Mouse (Mus musculus) WW6 (cell line): ENCODE measurements at regions not wholly inside any gene's neighbourhood (a gene's known extent, or its start where the extent isn't known, plus 50 kb on each side); places are given as distances from the start of the nearest gene placed in this dataset.

Experiments
- DNase-seq: peaks from one replicate; pipeline ENCODE4 v3.0.0-alpha.2; 2013; ENCODE audit warnings: low read depth, low spot score

DNA sequence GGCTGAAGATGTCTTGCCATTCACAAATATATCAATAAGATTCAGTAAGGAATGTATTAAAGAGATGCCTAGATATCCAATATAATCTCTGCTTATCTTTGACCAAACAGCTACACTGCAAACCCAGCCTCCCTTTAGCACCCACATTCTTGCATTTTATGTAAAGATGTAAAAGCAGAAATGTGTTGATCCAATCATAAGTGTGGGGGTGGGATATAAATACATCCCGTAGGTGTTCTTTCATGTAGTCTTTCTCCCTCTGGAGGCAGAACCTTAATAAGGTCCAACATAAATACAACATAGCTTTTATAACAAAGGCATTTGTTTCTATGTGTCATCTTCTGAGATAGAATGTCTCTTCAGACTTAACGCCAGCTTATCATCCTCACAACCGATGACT, 637.1 kb upstream of the Flrt2 start:
- DNase-seq: no peak

DNA sequence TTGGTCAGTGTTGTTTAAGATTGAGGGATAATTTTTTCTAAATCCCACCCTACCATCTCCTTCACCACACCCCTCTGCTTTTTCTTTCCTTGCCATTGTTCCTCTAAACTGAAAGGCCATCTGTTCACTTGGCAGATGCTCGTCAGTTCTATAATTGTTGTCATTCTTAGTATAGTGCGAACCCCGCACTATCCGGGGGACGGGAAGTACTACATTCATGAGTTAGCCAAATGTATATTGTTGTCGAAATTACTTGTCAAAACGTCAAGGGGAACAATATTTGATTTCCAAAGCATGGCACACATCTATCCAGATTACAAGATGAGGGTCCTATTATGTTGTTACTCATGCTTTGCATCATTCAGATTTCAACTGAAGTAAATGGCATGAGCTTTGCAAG, 635.1 kb upstream of the Flrt2 start:
- DNase-seq: no peak

DNA sequence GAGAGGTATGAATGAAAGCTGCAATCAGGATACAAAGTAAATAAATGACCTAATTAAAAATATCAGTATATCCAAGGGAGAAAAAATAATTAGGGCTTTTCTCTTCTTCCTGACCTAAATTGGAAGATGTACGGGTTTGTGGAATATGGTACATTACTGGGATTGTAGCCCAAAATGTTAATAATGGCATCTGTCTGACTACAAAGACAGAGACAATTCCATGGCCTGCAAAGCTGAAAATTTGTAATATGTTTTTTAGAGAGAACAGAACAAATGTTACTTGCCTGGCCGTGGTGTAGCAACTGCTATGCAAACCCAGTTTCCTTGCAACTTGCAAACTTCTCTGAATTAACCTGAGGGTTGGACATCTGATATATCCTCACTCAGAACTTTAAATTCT, 632.6 kb upstream of the Flrt2 start:
- no peak for DNase-seq

DNA sequence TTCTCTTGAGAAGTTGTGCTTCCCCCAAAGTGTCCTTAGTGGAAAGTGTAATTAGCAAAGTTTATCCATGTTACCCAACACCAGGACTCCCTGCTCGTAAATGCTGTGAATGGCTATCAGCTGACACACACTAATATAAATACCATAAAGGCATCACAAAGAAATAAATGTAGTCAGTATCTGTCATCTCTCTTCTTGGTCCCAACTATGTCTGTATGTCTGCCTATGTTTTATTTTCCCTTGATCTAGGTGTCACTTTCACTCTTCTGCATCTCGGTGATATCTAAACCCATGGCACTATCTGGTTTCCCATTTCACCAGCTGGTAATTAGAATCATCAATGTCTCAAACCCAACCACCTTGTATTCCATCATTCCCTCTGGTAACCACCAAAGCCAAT, 619.7 kb upstream of the Flrt2 start:
- DNase-seq: no peak

DNA sequence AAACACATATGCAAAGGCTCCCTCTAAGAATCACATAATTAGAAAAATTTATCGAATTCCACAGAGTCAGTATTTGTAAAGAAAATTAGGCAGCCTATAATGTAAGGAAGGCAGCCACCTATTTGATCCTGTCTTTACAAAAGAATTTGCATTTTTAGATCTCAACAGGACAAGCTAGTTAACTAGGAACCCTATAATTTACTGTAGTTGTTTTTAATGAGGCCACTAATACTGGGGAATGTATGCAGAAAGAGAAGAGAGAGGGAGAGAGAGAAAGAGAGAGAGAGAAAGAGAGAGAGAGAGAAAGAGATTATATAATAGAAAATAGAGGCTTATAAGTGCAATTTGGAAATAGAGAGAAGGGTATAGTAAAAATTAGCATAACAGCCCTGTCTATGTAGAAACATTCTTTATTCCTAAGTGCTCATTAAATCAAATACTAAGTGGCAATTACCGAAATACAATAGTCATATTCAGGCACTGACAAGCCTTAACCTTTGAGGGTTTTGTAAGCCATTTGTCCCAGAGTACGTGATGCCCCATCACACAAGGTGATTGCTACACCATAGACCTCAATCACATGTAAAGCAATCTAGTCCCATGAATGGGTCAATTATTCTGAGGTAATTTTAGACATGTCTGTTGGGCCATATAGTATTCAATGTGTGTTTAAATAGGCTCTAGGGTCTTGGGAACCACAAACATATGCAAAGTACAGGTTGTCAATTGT, 572.6 kb upstream of the Flrt2 start:
- DNase-seq: no peak

DNA sequence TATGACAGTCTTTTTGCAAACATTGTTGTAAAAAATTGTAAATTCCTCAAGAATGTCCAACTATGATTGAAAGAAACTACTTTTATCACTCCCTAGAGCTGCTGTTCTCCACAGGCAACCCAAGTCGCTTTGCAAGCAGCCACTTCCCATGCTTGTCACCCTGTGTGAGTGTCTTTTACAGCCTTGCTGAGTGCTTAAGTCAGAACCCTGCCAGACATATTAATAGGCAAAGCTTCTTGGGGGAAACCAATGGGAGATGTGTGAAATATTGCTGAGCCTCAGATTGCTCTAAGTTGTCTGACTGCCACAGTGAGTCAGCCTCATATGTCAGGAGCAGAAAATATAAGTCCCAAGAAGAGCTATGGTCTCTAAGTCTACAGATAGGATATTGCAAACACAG, 559.2 kb upstream of the Flrt2 start:
- DNase-seq: no peak

DNA sequence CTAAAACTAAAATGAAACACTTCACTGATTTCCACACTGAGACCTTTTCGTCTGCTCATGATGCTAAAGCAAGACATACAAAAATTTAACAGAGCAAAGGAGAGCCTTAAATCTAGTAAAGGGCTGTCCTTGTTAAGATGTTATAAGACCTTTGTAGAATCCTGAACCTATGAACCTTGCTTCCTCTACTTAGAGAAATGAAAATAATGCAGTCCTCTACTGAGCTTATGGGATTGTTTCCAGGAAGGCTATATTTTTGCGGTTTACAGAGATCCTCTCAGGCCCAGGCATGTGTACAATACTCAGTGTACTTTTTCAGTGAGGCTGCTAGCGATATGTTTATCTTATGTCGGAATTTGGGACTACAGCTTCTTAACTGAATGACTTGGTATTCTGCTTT, 558.5 kb upstream of the Flrt2 start:
- no peak for DNase-seq

DNA sequence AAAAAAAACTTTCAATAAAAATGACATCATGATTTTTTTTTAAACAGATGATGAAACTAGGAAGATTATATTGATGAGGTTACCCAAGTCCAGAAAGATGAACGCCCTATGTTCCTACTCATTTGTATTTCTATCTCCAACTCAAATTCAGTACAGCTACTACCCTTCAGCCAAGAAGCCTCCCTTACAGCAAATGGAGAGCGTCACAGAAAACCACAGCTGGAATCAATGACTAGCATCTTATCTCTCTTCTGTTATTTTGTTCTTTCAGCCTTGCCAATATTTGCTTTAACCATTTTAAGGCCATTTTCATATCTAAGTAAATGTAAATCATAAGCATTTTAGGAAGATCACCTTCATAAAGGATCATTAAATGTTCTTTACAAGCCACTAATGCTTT, 553.9 kb upstream of the Flrt2 start:
- no peak for DNase-seq

DNA sequence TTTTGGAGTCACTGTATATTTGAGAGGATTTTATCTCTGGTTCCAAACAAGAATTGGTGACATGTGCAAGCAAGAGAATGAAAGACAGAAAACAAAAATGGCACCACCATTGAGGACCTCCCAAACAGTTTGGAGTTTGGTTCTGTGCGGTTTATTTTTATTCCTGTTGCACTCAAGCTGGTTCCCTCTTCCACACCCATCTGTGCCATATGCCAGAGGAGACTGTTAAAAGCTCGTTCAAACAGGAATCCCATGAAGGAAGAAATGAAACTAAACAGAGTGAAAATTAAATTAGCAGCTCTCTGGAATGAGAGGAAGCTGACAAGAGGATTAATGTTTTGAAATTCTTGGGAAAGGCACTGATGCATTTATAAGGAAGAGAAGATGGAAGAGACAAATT, 521.0 kb upstream of the Flrt2 start:
- no peak for DNase-seq

DNA sequence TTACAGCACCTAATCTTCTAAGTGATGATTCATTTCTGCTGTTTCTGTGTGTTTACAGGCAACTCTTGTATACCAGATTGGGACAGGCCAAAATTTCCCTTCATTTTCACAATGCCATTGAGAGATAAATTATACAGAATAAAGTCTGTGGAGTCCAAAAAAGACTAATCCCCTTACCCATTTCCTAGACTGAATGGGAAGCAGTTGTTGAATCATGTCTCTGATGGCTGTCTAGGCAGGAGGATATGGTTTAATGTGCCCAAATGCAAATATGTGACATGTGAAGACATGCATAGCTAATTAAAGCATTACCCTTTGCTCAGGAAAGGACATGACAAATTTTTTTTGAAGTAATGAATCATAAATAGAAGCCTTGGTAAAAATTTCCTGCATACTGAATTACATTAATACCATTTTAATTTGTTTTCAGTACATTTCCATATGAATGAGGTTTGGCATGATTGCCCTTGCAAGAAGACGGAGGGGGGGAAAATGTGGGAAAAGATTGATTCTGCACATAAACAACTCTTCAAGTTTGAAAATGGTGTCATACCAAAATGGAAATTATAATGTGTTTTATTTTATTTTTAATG, 518.1 kb upstream of the Flrt2 start:
- DNase-seq: no peak

DNA sequence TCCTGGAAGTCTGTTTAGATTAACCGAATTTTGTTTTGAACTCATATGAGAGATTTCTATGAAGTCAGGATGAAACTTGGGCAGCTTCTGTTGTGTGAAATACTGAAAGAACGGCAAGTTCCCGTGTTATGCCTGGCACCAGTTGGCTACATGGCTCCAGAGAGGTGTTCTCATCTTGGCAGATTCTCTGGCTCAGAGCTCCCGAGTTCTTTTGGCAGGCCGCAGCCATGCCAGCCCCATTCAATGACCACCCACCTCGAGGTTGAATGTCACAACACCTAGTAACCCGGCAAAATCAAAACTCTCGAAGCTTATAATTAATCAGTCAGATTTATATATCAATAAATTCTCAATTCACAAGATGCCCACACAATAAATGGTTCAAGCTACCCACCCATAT, 489.5 kb upstream of the Flrt2 start:
- DNase-seq: no peak

DNA sequence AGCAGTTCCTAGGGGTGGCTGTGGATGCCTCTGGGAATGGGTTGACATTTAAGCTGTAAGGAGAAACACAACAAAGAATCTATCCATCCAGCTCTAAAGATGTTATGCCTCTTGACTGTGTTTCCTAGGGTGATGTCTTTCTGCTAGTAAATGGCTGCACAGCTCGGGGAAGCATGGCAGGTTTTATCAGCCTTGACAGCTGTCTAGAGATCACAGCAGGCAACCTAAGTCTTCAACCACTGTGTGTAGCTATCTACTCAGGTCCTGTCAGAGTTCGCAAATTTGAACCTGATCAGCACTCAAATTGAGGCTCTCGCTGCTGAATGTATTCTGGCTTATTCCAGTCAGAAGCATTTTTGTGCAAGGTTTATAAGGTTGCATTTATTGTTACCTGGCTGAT, 486.9 kb upstream of the Flrt2 start:
- DNase-seq: no peak

DNA sequence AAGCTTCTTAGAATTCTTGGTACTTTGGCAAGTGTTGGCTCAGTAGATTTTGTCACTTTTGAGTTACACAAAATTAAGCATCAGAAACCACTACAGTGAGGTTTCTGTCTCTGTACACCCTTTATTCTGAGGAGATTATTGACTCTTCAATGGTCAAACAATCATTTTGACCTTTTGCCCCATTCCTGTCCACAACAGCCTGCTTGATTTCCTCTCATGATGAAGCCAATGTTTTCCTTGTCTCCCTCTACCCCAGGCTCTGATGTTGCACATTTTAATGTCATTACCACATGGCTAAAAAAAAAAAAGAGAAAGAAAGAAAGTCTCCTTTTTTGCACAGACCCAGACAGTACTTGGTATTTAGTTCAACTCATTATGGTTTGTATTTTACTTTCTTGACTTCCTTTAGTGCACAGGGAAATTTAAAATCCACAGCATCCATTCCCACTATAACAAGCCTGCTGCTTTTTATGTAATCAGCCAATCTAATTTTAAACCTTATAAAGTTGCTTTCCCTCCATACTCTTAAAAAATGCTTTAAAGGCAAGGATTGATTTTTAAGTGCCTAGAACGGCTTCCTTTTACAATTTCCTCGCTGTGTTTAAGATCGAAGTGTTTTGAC, 452.8 kb upstream of the Flrt2 start:
- no peak for DNase-seq

DNA sequence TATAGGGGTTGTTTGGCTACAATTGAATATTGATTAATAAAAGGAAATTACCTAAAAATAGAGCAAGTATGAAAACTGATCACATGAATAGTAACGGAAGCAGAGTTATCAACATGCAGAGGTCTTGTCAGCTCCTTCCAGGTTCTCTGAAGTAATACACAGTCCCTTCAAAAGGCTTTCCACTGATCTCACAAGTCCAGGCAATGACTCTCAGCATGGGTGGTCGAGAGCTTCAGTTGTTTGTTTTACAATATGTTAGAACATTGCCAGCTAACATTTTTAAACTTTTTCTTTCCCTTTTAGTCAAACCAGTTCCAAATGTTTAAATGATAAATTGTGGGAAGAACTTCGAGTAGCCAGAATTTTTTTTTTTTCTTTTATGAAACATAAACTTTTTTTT, 424.8 kb upstream of the Flrt2 start:
- DNase-seq: no peak

DNA sequence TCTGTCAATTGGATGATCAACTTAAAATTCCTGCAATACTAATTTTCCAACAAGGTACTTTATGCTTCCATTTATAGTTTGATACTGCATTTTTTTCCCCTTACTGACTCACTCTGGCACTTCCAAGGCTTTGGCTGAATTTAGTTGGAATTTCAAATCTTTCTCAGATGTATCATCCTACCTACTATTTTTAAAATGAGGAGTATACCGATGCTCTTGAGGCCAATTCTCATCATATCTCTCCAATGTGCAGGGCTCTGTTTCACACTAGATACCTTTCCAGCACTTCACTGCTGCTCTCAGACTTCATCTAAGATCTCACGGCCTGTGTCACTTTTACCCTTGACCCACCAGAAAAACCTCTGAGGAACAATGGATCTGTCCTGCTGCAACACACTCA, 386.6 kb upstream of the Flrt2 start:
- no peak for DNase-seq

DNA sequence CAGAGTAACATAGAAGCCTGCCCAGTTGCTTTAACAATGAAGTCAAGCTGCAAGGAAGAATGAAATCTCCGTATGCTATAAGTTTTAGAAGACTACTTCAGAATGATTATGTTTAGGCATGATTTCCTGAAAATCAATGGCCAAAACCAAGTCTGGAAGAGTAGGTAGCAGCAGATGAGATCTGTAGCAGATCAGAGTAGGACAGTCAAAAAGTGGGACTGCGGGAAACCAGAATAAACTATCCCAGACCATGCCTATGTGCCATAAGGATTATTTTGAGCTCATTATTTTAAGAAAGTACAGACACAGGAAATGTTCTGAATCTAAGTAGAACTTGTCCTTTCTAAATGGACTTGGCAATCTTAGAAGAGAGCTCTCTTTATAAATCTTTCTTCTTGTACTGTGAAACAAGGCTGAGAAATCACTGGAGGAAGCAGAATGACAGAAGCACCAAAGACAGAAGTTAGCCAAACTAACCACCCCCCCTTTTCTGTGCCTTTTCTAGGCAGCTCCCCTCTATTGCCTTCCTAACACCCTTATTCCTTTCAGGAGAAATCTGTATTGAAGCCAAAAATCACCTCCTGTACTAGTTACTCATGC, 376.8 kb upstream of the Flrt2 start:
- no peak for DNase-seq

DNA sequence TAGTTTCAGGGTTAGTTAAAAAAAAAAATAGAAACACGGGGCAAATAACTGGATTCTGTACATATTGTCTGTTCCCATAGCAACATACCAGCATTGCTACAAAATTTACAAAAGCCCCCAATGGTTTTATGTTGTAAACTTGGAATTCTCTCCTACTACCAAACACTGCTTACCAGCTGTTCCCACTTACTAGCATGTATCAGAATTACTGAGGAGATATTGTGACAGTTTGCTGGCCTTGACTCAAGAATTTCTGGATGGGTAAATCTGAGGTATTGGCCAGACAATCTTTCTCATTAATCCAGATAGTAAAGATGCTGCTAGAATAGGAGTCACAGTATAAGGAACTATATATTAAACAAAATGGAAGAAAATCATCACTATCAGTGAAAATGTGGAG, 375.2 kb upstream of the Flrt2 start:
- no peak for DNase-seq

DNA sequence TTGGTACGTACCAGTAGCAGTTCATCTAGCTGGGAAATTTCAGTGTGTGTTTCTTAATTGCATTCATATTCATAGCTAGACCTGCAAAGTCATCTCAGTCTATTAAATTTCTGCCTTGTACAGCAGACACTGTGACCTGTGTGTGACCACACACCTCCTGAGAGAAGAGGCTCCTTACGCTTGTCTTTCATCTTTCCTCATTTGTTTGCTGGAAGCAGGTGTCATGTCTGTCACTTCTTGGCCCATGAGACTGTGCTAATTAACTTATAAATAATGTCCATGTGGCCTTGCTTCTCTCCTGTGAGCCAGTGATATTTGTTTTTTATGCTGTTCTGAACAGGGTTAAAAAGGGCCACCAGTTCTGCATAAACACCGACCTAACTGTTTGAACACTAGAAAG, 370.3 kb upstream of the Flrt2 start:
- no peak for DNase-seq

DNA sequence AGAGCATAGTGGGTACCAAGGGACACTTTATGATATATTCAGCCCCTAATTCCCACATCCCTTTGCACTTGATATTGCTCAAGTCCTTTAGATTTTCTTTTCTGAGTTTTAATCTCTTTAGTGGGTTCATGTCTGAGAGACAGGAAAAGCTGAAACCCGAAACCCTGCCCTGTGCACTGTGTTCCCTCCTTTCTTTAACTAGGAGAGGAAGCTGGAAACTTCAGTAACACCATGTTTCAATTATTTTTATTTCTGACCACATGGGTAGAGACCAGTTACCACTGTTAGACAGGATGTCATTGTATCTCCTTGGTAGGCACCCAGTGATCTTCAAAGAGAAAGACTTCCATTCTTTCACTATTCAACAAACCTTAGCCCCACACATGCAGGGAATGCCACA, 362.4 kb upstream of the Flrt2 start:
- no peak for DNase-seq

DNA sequence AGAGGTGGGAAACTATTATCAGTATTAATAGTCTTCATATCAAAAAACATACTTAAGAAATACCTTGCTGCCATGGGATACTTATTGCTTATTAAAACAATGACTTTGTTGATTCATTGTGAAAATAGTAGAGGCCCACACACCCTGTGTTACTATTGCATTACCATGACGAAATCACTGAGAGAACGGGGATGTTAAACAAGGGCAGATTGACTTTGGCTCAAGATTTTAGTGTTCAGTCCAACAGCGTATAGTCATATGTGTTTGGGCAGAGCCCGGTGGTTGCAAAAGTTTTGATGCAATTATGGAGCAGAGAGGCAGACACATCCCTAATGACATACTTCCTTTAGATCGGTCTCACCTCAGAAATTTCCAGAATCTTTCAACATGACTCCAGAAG, 344.2 kb upstream of the Flrt2 start:
- no peak for DNase-seq

DNA sequence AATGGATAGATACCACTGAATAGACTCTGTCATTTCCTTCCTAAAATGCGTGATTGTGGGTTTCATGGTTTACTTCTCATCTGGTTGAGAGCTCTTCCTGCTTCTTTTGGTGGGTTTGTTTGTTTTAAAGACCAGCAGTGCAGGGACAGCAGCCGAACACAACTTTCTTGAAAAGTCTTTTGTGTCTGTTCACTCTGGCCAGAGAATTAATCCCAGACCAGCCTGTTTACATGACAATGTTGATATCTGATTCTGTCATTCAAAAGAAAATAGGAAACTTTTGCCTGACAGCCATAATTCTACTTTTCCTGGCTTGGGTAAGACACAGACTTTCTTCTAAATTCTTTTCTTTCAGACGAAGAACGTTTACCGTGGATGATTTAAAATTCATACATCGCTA, 336.9 kb upstream of the Flrt2 start:
- DNase-seq: no peak

DNA sequence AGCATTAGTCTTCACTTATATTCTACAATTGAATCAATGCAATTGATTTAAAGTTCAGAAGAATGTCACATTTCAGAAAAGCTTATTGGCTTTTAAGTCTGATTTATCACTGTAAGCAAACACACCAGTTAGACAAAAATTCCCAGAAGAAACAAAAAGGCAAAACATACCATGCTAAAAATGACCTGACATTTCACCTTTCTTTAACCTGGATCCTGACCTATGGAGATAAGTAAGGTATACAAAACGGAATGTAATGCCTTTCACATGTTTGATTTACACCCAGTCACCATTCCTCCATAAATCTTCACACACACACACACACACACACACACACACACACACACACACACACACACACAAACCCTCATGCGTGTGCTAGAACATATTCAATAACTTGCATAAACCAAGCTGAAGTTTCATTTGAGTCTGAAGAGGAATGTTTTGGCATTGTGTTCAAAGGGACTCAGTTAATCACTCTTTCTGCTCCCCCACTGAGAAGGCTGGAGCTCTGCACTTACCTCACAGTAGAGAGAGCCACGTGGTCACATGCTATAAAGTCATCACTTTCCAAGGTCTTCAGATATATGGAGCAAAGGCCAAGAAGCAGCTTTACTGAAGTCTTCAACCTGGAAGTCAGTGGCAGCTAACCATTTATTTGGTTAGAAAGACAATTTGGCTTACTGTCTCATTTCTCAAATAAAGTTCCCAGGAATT, 307.6 kb upstream of the Flrt2 start:
- DNase-seq: no peak
